Mouse (Mus musculus) gastrocnemius, postnatal 36 days (tissue): ENCODE results near the gene Pmm2. TPM values are rescaled to one million over a fixed set of nuclear protein-coding genes. Genes with fewer than 3 reads are reported as not detected.

Source experiments
- DNase-seq, 2 experiments: peaks; one replicate each; pipeline ENCODE4 v3.0.0; 2022
- intact Hi-C: fragments of 180-260 bp; cut with DNase I; formaldehyde crosslinking; loops from one replicate; pipeline ENCODE4 v1.15.1; 2025
- total RNA-seq, 2 experiments: library from RNA; stranded (reverse); gene quantifications; 2 replicates each; pipeline ENCODE4 v1.2.3; 2021

The Pmm2 gene
- total RNA-seq, 2 experiments from 2014 or later, result 16.4 to 18.3 TPM

- intact Hi-C loops, result no loop called here
- DNase-seq, result no peak
These were observed 17.6 kb downstream of the Pmm2 start for GRCm38 (mm10) chr16:8655108-8655507.

GRCm38 (mm10) chr16:8655599-8655998 is 18.1 kb downstream of the Pmm2 start:
- intact Hi-C loops, result no loop called here
- DNase-seq, result no peak

- no peak for DNase-seq
- intact Hi-C loops, result no loop called here
These were observed 18.8 kb downstream of the Pmm2 start for GRCm38 (mm10) chr16:8656256-8656655.

- intact Hi-C loops, result no loop called here
- no peak for DNase-seq
These were observed 20.9 kb downstream of the Pmm2 start for GRCm38 (mm10) chr16:8658349-8658748.

- no peak for DNase-seq
- intact Hi-C loops, result no loop called here
These were observed 21.3 kb downstream of the Pmm2 start for GRCm38 (mm10) chr16:8658764-8659163.

GRCm38 (mm10) chr16:8663022-8663421 is 25.5 kb downstream of the Pmm2 start:
- intact Hi-C loops, result no loop called here
- DNase-seq, result no peak

- no peak for DNase-seq
- intact Hi-C loops, result no loop called here
These were observed 26.4 kb downstream of the Pmm2 start for GRCm38 (mm10) chr16:8663606-8664539.

- no peak for DNase-seq
- intact Hi-C loops, result no loop called here
These were observed 27.9 kb downstream of the Pmm2 start for GRCm38 (mm10) chr16:8665367-8665766.

GRCm38 (mm10) chr16:8666452-8666851 is 29.0 kb downstream of the Pmm2 start:
- peak in 1 of 2 experiments; percentile 44 for DNase-seq
- intact Hi-C loops, result no loop called here

- no peak for DNase-seq
- intact Hi-C loops, result no loop called here
These were observed 29.8 kb downstream of the Pmm2 start for GRCm38 (mm10) chr16:8667261-8667660.

- intact Hi-C loops, result no loop called here
- no peak for DNase-seq
These were observed 30.3 kb downstream of the Pmm2 start for GRCm38 (mm10) chr16:8667814-8668213.

GRCm38 (mm10) chr16:8668386-8668785 is 30.9 kb downstream of the Pmm2 start:
- intact Hi-C loops, result no loop called here
- no peak for DNase-seq

GRCm38 (mm10) chr16:8669432-8669831 is 32.0 kb downstream of the Pmm2 start:
- intact Hi-C loops, result no loop called here
- no peak for DNase-seq

- intact Hi-C loops, result no loop called here
- DNase-seq, result no peak
These were observed 32.9 kb downstream of the Pmm2 start for GRCm38 (mm10) chr16:8670041-8671035.

GRCm38 (mm10) chr16:8671551-8672349 is 34.3 kb downstream of the Pmm2 start, which contains the start of gene Carhsp1:
Carhsp1 (minus strand) TSS chr16:8672155.
- intact Hi-C loops, result loop anchor here (2.0 kb wide), 2 partner anchors 29 to 177 kb away; no protein-coding TSS in a partner anchor
- DNase-seq, result peak; percentile 93

GRCm38 (mm10) chr16:8672350-8672687 is 34.8 kb downstream of the Pmm2 start:
- no peak for DNase-seq
- intact Hi-C loops, result loop anchor here (2.0 kb wide), 2 partner anchors 30 to 178 kb away; no protein-coding TSS in a partner anchor

- intact Hi-C loops, result loop anchor here (2.0 kb wide), 2 partner anchors 30 to 178 kb away; no protein-coding TSS in a partner anchor
- DNase-seq, result no peak
These were observed 35.3 kb downstream of the Pmm2 start for GRCm38 (mm10) chr16:8672811-8673210.

GRCm38 (mm10) chr16:8673343-8673742 is 35.9 kb downstream of the Pmm2 start:
- DNase-seq, result no peak
- intact Hi-C loops, result loop anchor here (2.0 kb wide), 2 partner anchors 31 to 179 kb away; no protein-coding TSS in a partner anchor

GRCm38 (mm10) chr16:8674165-8674564 is 36.7 kb downstream of the Pmm2 start:
- intact Hi-C loops, result no loop called here
- DNase-seq, result no peak

- no peak for DNase-seq
- intact Hi-C loops, result no loop called here
These were observed 38.1 kb downstream of the Pmm2 start for GRCm38 (mm10) chr16:8675559-8675958.
